Mouse (Mus musculus) lung, postnatal 0 days (tissue): ENCODE data around the gene E030018B13Rik.

Experiments used
- CTCF ChIP-seq: IDR thresholded peaks from 2 replicates; pipeline ENCODE4 v1.5.1; 2016; ENCODE audit warnings: antibody characterized with exemption, mild to moderate bottlenecking
- EP300 ChIP-seq: IDR thresholded peaks from 2 replicates; pipeline ENCODE4 v1.6.1; 2016; ENCODE audit warnings: antibody characterized with exemption, mild to moderate bottlenecking, control low read depth

GRCm38 (mm10) chr7:63896276-63896967 lies 20.2 kb upstream of the E030018B13Rik start:
- TF ChIP-seq CTCF (no peak), EP300 (no peak)
